Mouse (Mus musculus): ENCODE results near the gene Cers1.

Cers1 gene

GRCm38 (mm10) chr8:70315624-70316510, at the start of gene Cers1:
TSS of gene Cers1 (plus strand) at chr8:70315775.
- DNase-seq (ENCODE audit: low read depth, low spot score), result no peak

DNA sequence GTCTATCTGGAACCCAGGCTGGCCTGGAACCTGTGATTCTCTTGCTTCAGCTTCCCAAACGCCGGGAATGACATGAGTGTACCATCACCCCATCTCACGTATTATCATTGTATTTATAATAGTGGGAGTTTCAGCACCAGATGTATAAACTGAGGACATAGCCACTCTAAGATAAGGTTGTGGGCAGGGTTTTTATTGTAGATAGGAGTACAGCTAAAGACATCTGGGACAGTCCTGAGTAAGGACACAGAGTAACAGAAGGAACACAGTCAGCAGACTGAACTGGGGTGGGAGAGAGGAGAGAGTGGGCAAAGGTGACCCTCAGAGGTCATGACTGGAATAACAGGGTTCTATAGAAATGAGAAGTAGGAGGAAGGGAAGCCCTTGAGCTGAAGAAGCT, 47.9 kb upstream of the Cers1 start:
- DNase-seq (ENCODE audit: low read depth, low spot score), result no peak

- DNase-seq (ENCODE audit: low read depth, low spot score), result no peak
These were observed 47.3 kb upstream of the Cers1 start for GRCm38 (mm10) chr8:70268311-70268710.

DNA sequence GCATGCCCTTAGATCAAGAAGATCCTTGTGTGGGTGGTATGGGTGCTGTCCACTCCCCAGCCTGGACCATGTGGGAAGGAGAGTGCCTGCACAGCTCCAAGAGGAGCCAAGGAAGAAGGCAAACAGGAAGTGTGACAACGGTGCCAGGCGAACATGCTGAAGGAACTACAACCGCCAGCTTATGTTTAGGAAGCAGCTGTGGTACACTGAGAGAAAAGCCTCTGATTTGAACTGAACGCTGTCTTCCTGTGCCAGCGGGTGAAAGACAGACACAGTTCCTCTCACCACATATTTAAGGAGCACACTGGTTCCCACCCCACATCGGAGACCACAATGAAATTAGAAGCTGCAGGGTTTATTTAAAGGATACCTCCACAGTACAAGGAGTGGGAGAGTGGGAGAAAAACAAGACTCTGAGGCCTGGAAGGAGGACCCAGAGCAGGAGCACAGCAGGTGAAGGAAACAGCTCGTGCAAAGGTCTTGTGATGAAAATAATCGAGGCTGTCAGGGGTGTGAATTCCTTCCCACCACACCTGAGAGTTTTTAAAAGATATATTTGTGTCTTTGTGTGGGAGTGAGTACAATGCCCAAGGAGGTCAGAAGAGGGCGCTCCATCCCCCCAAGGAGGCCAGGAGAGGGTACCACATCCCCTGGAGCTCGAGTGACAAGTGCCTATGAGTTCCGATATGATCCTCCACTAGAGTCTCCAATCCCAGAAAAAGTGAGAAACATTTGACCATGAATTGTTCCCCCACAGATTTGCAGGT, 46.6 kb upstream of the Cers1 start:
- DNase-seq (ENCODE audit: low read depth, low spot score), result no peak

DNA sequence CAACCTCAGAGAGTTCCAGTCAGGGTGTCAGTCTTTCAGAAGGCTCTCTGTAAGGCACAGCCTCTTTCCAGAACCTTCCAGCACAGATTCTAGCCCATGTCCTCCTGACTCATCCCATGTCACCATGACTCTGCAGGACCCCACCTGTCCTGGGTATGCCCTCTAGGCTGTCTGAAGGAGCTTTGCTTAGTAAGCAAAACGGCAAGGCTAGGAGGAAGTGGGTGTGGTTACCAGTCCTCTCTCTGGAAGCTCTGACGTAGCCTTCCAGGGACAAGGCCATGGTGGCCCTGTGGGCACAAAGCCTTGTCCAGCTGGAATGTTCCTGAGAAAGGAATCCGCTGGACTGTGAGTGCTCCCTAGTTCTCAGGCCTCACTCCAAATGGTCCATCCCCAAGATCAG, 42.6 kb upstream of the Cers1 start:
- peak; percentile 70 for DNase-seq (ENCODE audit: low read depth, low spot score)

DNA sequence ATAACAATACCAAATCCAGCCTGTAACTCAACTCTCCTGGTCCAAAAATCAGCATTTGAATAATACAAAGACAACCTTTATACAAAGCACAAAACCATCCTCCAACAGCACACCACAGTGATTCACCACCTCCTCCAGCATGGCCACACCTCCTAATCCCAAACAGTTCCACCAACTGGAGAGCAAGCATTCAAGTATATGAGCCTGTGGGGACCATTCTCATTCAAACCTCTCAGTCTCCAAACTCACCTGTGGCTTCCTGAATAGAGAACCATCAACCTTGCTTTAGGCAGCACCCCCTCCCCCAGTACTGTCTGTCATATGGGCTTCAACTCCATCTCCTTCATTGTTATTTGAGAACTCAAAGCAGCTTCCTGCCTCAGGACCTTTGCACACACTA, 41.2 kb upstream of the Cers1 start:
- no peak for DNase-seq (ENCODE audit: low read depth, low spot score)

- DNase-seq (ENCODE audit: low read depth, low spot score), result no peak
These were observed 39.1 kb upstream of the Cers1 start for GRCm38 (mm10) chr8:70276476-70276875.

DNA sequence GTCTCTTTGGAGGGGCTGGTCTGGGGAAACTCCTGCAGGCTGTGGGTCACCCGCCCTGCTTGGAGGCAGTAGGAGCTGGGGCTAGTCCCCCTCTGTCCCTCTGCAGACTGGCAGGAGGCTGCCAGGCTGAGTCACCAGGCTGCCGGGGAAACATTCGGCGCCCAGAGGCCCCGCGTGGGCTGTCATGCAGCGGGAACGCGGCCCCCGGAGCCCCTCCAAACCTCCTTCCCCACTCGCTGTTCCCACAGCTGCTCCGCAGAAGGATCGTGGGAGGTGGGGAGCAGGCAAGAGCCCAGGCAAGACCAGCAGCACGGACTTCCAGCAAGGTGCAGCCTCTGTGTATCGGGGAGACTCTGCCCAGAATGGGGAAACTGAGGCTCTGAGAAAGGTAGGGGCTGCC, 37.4 kb upstream of the Cers1 start:
- DNase-seq (ENCODE audit: low read depth, low spot score), result no peak

- DNase-seq (ENCODE audit: low read depth, low spot score), result no peak
These were observed 36.3 kb upstream of the Cers1 start for GRCm38 (mm10) chr8:70279266-70279665.

- DNase-seq (ENCODE audit: low read depth, low spot score), result no peak
These were observed 34.6 kb upstream of the Cers1 start for GRCm38 (mm10) chr8:70281001-70281400.

GRCm38 (mm10) chr8:70282603-70283135, 32.9 kb upstream of the Cers1 start, which contains the start of gene Homer3:
TSS of gene Homer3 (plus strand) at chr8:70282827.
- DNase-seq (ENCODE audit: low read depth, low spot score), result no peak

- no peak for DNase-seq (ENCODE audit: low read depth, low spot score)
These were observed 32.2 kb upstream of the Cers1 start for GRCm38 (mm10) chr8:70283136-70284077.

GRCm38 (mm10) chr8:70284421-70284820, 31.2 kb upstream of the Cers1 start:
- DNase-seq (ENCODE audit: low read depth, low spot score), result no peak

- DNase-seq (ENCODE audit: low read depth, low spot score), result no peak
These were observed 30.3 kb upstream of the Cers1 start for GRCm38 (mm10) chr8:70285304-70285703.

DNA sequence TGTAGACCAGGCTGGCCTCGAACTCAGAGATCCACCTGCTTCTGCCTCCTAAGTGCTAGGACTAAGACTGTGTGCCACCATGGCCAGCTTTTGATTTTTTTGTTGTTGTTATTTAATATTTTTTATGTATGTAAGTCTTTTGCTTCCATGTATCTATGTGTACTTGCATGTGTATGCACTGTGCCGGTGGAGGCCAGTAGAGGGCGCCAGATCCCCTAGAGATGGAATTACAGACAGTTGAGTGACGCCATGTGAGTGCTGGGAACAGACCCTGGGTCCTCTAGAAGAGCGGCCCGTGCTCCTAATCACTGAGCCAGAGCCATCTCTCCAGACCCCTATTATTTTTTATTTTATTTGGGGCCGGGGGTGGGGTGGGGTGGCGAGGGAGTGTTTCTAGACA, 28.8 kb upstream of the Cers1 start:
- no peak for DNase-seq (ENCODE audit: low read depth, low spot score)

- no peak for DNase-seq (ENCODE audit: low read depth, low spot score)
These were observed 21.6 kb upstream of the Cers1 start for GRCm38 (mm10) chr8:70293988-70294405.

DNA sequence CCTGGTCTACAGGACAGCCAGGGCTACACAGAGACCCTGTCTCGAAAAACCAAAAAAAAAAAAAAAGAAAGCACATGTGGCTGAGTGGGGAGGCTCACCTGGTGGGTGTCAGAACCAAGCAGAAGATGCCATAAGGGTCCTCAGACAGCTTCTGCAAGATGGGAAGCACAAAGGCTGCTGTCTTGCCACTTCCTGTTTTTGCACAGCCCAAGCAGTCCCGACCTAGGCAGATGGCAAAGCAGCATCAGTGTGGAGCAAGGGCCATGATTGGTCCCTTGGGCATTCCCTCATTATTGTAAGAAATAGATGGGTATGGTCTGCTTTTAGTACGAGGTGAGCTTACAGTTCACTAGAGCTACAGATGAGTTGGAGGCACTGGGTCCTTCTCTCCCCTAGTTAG, 14.7 kb upstream of the Cers1 start:
- DNase-seq (ENCODE audit: low read depth, low spot score), result no peak

DNA sequence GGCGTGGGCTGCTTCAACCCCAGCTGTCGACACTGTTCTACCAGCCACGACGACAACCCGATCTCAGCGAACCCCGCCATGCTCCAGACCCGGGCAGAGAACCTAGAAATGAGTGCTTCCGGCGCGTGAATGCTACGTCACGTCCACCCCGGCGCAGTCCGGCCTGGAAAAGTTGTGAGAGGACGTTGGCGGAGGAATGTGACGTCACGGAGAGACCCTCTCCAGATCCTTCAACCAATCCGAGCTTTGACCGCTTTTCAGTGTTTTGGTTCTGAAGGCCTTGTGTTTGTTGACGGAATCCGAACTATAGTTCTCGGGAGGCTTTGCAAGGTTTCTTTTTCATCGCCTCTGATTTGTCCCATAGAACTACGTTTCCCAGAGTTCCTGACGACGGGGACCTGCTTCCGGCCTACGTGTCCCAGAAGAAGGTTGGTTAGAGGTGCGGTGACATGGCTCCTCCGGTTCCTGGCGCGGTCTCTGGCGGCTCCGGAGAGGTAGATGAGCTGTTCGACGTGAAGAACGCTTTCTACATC, 13.2 kb upstream of the Cers1 start, which contains the start of the genes Ddx49 and Cope:
Gene Ddx49 (minus strand): TSS at position 132 of the 533 bp plus-strand sequence.
Gene Cope (plus strand): TSS at position 161 of the 533 bp plus-strand sequence.
- peak; percentile 82 for DNase-seq (ENCODE audit: low read depth, low spot score)

- no peak for DNase-seq (ENCODE audit: low read depth, low spot score)
These were observed 12.7 kb upstream of the Cers1 start for GRCm38 (mm10) chr8:70302901-70303300.

DNA sequence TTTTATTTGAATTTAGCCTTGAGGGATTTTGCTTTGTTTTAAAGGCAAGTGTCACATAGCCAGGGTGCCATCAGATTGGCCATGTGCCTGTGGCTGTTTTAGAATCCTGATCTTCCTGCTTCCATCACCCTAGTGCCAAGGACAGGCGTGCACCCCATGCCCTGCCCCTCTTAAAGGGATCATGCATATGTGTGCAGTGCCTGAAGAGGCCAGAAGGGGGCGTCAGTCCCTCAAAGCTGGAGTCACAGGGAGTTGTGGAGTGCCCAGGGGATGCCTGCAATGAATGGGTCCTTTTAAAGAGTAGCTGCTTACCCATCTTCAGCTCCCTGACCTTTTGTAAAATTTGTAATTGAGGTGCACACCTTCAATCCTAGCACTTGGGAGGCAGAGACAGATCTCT, 6.3 kb upstream of the Cers1 start:
- DNase-seq (ENCODE audit: low read depth, low spot score), result no peak

- no peak for DNase-seq (ENCODE audit: low read depth, low spot score)
These were observed 2.2 kb upstream of the Cers1 start for GRCm38 (mm10) chr8:70313399-70313798.
